Mouse (Mus musculus) erythroblast, embryonic 14.5 days (primary cell): ENCODE results near the gene Zfp644.

ENCODE experiments used
- GATA1 ChIP-seq: IDR thresholded peaks from 2 replicates; pipeline ENCODE4 v1.6.1; 2012; ENCODE audit warnings: low read length, inconsistent platforms, mixed read lengths
- TAL1 ChIP-seq: IDR thresholded peaks from 3 replicates; pipeline ENCODE4 v1.6.1; 2012; ENCODE audit warnings: low read length, inconsistent platforms, mixed read lengths

DNA sequence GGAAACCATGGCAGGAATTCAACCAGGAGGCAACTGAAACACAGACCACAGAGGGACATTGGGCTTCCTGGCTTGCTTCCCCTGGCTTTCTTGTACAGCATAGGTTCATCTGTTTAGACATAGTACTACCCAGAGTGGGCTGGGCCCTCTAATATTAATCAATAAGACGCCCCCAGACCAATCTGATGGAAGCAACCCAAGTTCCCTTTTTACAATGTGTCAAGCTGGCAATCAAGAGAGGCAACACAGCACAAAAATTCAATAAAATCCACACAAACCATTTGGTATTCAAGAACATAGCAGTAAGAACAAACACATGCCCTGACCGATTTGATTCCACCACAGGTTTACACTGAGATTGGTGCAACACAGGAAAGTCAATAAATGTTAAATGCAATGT is 82.1 kb downstream of the Zfp644 start:
- no peak for TF ChIP-seq GATA1
- TF ChIP-seq TAL1: no peak
